29 mouse cellular contexts compared by ENCODE assay signal in genomic region chr12:100355565-100355964, GRCm38 (mm10).
DNase-seq lines count a peak whose midpoint lies in the region; ATAC-seq and TF ChIP-seq lines count a peak whose summit lies in the region.
"Had no signal": no experiment of that assay in that cellular context is flagged by ENCODE, and none has a peak within 500 bp of the region (broad histone marks: within the 10 kb centered on the region; RNA-seq: fewer than 3 reads in every experiment).

No protein-coding gene starts in this region.

- H3K9me3 ChIP-seq in hindbrain, embryonic 16.5 days (ENCODE audit: control insufficient read depth, low read length): no peaks in the 10 kb centered on the region
- H3K9me3 ChIP-seq in hindbrain, embryonic 10.5 days: no peaks in the 10 kb centered on the region
- no peaks in the 10 kb centered on the region for H3K9me3 ChIP-seq in neural tube, embryonic 13.5 days
- H3K9me3 ChIP-seq: embryonic facial prominence, embryonic 10.5 days; embryonic facial prominence, embryonic 13.5 days; forebrain, embryonic 12.5 days; forebrain, embryonic 15.5 days; G1E; hindbrain, embryonic 12.5 days; intestine, embryonic 15.5 days had no signal

- H3K36me3 ChIP-seq in heart, adult 2 months (ENCODE audit: control insufficient read depth, insufficient read depth, low read length): no peaks in the 10 kb centered on the region; the same call in 1 of the 2 replicates
- peaks cover 6% of the 10 kb centered on the region for H3K36me3 ChIP-seq in hindbrain, embryonic 16.5 days (ENCODE audit: control insufficient read depth, insufficient read depth, low read length)
- peaks cover 45% of the 10 kb centered on the region for H3K36me3 ChIP-seq in hindbrain, embryonic 10.5 days
- H3K36me3 ChIP-seq in neural tube, embryonic 13.5 days: peaks cover 45% of the 10 kb centered on the region
- H3K36me3 ChIP-seq: intestine, embryonic 15.5 days had no signal

- no peak overlapping the region for H3K4me3 ChIP-seq in heart, adult 2 months
- H3K4me3 ChIP-seq in hindbrain, embryonic 16.5 days (ENCODE audit: low read length): no peak overlapping the region
- H3K4me3 ChIP-seq in hindbrain, embryonic 10.5 days: no peak overlapping the region
- no peak overlapping the region for H3K4me3 ChIP-seq in layer of hippocampus, adult 2 months
- H3K4me3 ChIP-seq in neural tube, embryonic 13.5 days: no peak overlapping the region
- H3K4me3 ChIP-seq: embryonic facial prominence, embryonic 10.5 days; embryonic facial prominence, embryonic 13.5 days; erythroblast, embryonic 14.5 days; forebrain, embryonic 12.5 days; forebrain, embryonic 15.5 days; hindbrain, embryonic 12.5 days; intestine, embryonic 15.5 days had no signal

- peak; percentile 45; the same call in 1 of the 2 replicates for ATAC-seq in hindbrain, embryonic 16.5 days
- peak; percentile 50; the same call in 1 of the 2 replicates for ATAC-seq in neural tube, embryonic 13.5 days (ENCODE audit: low read depth)
- ATAC-seq: forebrain, embryonic 15.5 days; Patski had no signal

- H3K27ac ChIP-seq in heart, adult 2 months: no peak overlapping the region
- H3K27ac ChIP-seq in hindbrain, embryonic 16.5 days (ENCODE audit: low read depth, low read length): no peak overlapping the region
- H3K27ac ChIP-seq in hindbrain, embryonic 10.5 days: no peak overlapping the region
- peak overlapping the region; percentile 43; the same call in 1 of the 2 replicates for H3K27ac ChIP-seq in layer of hippocampus, adult 2 months
- H3K27ac ChIP-seq in neural tube, embryonic 13.5 days (replicated peaks): no peak overlapping the region
- H3K27ac ChIP-seq: embryonic facial prominence, embryonic 10.5 days; embryonic facial prominence, embryonic 13.5 days; forebrain, embryonic 12.5 days; forebrain, embryonic 15.5 days; hindbrain, embryonic 12.5 days; intestine, embryonic 15.5 days had no signal

- peak; percentile 61 for DNase-seq in heart, adult 11 months
- DNase-seq in heart, adult 2 months: no peak
- no peak for DNase-seq in hindbrain, embryonic 10.5 days (ENCODE audit: low spot score)
- no peak for DNase-seq in layer of hippocampus, adult 2 months (ENCODE audit: low spot score in 2 of 2)
- DNase-seq in layer of hippocampus, postnatal 36 days: no peak
- no peak for DNase-seq in neural tube, embryonic 10.5 days (ENCODE audit: extremely low spot score, low spot score)
- DNase-seq: adrenal gland, postnatal 10 days; adrenal gland, postnatal 36 days; B cell, adult 2 months; cerebellum, adult 18-20 months; cerebellum, adult 9-10 months; cerebellum, postnatal 14 days; gastrocnemius, postnatal 10 days; gastrocnemius, postnatal 36 days; heart, postnatal 10 days; heart, postnatal 4 days; kidney, adult 18-20 months had no signal

- 69% methylated on average over 5 of the region's 5 CpGs for WGBS in heart, adult 2 months
- 78% methylated on average over 5 of the region's 5 CpGs for WGBS in hindbrain, embryonic 16.5 days
- WGBS in hindbrain, embryonic 10.5 days: 73% methylated on average over 5 of the region's 5 CpGs
- WGBS in neural tube, embryonic 13.5 days: 68% methylated on average over 5 of the region's 5 CpGs

- intact Hi-C loops in heart, adult 2 months (cut with DNase I): no loop called here

- no peak for TF ChIP-seq CTCF in heart, adult 2 months (IDR thresholded peaks at IDR 0.05)
- no peak for TF ChIP-seq CTCF in layer of hippocampus, adult 2 months (conservative IDR thresholded peaks at IDR 0.05)

- TF ChIP-seq EP300 in heart, adult 2 months (IDR thresholded peaks at IDR 0.05; ENCODE audit: insufficient read depth, low read depth, low read length): no peak

- TF ChIP-seq POLR2A in heart, adult 2 months (IDR thresholded peaks at IDR 0.05; ENCODE audit: insufficient read depth, low read depth, low read length): no peak

- no peak overlapping the region for H3K4me2 ChIP-seq in hindbrain, embryonic 16.5 days (ENCODE audit: low read length)
- no peak overlapping the region for H3K4me2 ChIP-seq in neural tube, embryonic 13.5 days
- H3K4me2 ChIP-seq: embryonic facial prominence, embryonic 13.5 days; forebrain, embryonic 12.5 days; forebrain, embryonic 15.5 days; hindbrain, embryonic 12.5 days; intestine, embryonic 15.5 days had no signal

- H3K27me3 ChIP-seq in heart, adult 2 months (ENCODE audit: control insufficient read depth, insufficient read depth, low read length): no peaks in the 10 kb centered on the region
- H3K27me3 ChIP-seq in hindbrain, embryonic 16.5 days (replicated peaks; ENCODE audit: control insufficient read depth, insufficient read depth, low read length): no peaks in the 10 kb centered on the region
- no peaks in the 10 kb centered on the region for H3K27me3 ChIP-seq in hindbrain, embryonic 10.5 days (ENCODE audit: insufficient read depth, poor library complexity, severe bottlenecking)
- H3K27me3 ChIP-seq in neural tube, embryonic 13.5 days: no peaks in the 10 kb centered on the region
- H3K27me3 ChIP-seq: CH12.LX; embryonic facial prominence, embryonic 13.5 days; forebrain, embryonic 12.5 days; forebrain, embryonic 15.5 days; hindbrain, embryonic 12.5 days; intestine, embryonic 15.5 days; Patski had no signal

- H3K4me1 ChIP-seq in heart, adult 2 months (ENCODE audit: control insufficient read depth, insufficient read depth, low read length): no peaks in the 10 kb centered on the region
- no peaks in the 10 kb centered on the region for H3K4me1 ChIP-seq in hindbrain, embryonic 16.5 days (ENCODE audit: control insufficient read depth, insufficient read depth, low read depth, low read length)
- H3K4me1 ChIP-seq in hindbrain, embryonic 10.5 days (replicated peaks): 0 out of 2 replicates have a peak, but pooled peaks cover 3% of the 10 kb centered on the region
- no peaks in the 10 kb centered on the region for H3K4me1 ChIP-seq in neural tube, embryonic 13.5 days (replicated peaks)
- H3K4me1 ChIP-seq: embryonic facial prominence, embryonic 13.5 days; forebrain, embryonic 12.5 days had no signal

- H3K79me2 ChIP-seq in heart, adult 2 months (replicated peaks; ENCODE audit: control insufficient read depth, insufficient read depth, low read length): no peaks in the 10 kb centered on the region

- H3K9ac ChIP-seq in heart, adult 2 months (ENCODE audit: low read depth, low read length): no peak overlapping the region
- no peak overlapping the region for H3K9ac ChIP-seq in hindbrain, embryonic 16.5 days (ENCODE audit: low read depth, low read length)
- H3K9ac ChIP-seq in neural tube, embryonic 13.5 days: no peak overlapping the region
- H3K9ac ChIP-seq: embryonic facial prominence, embryonic 13.5 days; forebrain, embryonic 12.5 days; forebrain, embryonic 15.5 days; hindbrain, embryonic 12.5 days; intestine, embryonic 15.5 days had no signal
